Mouse (Mus musculus) embryo, embryonic 10 days (tissue): ENCODE measurements around the gene Rfk.

Experiments
- DNase-seq: peaks from one replicate; pipeline ENCODE4 v3.0.0-alpha.2; 2015; ENCODE audit warnings: low spot score

Rfk gene

GRCm38 (mm10) chr19:17393841-17394591, at the start of gene Rfk:
Rfk (plus strand) TSS chr19:17394043.
- peak; percentile 93 for DNase-seq

GRCm38 (mm10) chr19:17344881-17345280, 49.0 kb upstream of the Rfk start:
- DNase-seq = no peak

GRCm38 (mm10) chr19:17346716-17347474, 46.9 kb upstream of the Rfk start:
- no peak for DNase-seq

GRCm38 (mm10) chr19:17347852-17348251, 46.0 kb upstream of the Rfk start:
- DNase-seq = no peak

- DNase-seq = no peak
Measured at GRCm38 (mm10) chr19:17353727-17354126, 40.1 kb upstream of the Rfk start.

- no peak for DNase-seq
Measured at GRCm38 (mm10) chr19:17354362-17354761, 39.5 kb upstream of the Rfk start.

- DNase-seq = no peak
Measured at GRCm38 (mm10) chr19:17354797-17355196, 39.0 kb upstream of the Rfk start.

- no peak for DNase-seq
Measured at GRCm38 (mm10) chr19:17355361-17355760, 38.5 kb upstream of the Rfk start.

- peak; percentile 88 for DNase-seq
Measured at GRCm38 (mm10) chr19:17355950-17356867, 37.6 kb upstream of the Rfk start.

- DNase-seq = no peak
Measured at GRCm38 (mm10) chr19:17356932-17357331, 36.9 kb upstream of the Rfk start.

- DNase-seq = no peak
Measured at GRCm38 (mm10) chr19:17357391-17357790, 36.5 kb upstream of the Rfk start.

GRCm38 (mm10) chr19:17359315-17359890, 34.4 kb upstream of the Rfk start:
- no peak for DNase-seq

- DNase-seq = no peak
Measured at GRCm38 (mm10) chr19:17361181-17361580, 32.7 kb upstream of the Rfk start.

- DNase-seq = peak; percentile 56
Measured at GRCm38 (mm10) chr19:17364741-17365140, 29.1 kb upstream of the Rfk start.

- DNase-seq = no peak
Measured at GRCm38 (mm10) chr19:17366364-17367090, 27.3 kb upstream of the Rfk start.

- DNase-seq = no peak
Measured at GRCm38 (mm10) chr19:17368557-17368956, 25.3 kb upstream of the Rfk start.

GRCm38 (mm10) chr19:17369581-17369980, 24.3 kb upstream of the Rfk start:
- DNase-seq = no peak

- no peak for DNase-seq
Measured at GRCm38 (mm10) chr19:17372701-17373100, 21.1 kb upstream of the Rfk start, which contains the start of gene Gcnt1. Gcnt1 (minus strand) TSS chr19:17372844.

GRCm38 (mm10) chr19:17378845-17379244, 15.0 kb upstream of the Rfk start:
- DNase-seq = no peak

GRCm38 (mm10) chr19:17380549-17380948, 13.3 kb upstream of the Rfk start:
- no peak for DNase-seq

GRCm38 (mm10) chr19:17382807-17383397, 10.9 kb upstream of the Rfk start:
- no peak for DNase-seq
